Mouse (Mus musculus): ENCODE measurements around the gene Atp5h.

The Atp5h gene

DNA sequence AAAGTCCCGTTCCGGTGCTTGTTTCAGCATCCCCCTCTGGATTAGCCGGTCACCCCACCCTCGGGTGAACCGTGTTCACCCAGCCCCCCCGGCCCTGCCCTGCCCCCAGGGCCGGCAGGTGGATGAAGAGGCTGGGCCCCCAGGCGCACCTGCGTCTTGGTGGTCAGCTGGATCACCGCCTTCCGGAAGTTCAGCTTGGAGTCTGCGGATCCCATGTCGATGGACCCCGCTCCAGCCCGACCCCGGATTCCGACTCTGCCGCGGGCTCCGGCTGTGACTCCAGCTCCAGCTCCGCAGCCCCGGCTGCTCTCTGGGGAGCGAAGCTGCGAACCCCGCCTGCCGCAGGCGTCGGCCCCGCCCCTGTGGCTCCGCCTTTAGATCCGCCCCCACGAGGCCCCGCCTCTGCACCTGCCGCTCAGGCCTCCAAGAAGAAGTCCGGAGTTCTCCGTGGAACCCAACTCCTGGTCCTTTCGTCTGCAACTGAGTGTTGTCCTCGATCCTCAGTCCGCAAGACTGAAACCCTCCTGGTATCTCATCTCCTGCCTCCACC is 52.3 kb downstream of the Atp5h start, which contains the start of gene Hid1:
Hid1 (minus strand) TSS at position 362 of the 550 bp plus-strand sequence.
- no peak for DNase-seq (ENCODE audit: extremely low spot score, low read depth, low spot score)

DNA sequence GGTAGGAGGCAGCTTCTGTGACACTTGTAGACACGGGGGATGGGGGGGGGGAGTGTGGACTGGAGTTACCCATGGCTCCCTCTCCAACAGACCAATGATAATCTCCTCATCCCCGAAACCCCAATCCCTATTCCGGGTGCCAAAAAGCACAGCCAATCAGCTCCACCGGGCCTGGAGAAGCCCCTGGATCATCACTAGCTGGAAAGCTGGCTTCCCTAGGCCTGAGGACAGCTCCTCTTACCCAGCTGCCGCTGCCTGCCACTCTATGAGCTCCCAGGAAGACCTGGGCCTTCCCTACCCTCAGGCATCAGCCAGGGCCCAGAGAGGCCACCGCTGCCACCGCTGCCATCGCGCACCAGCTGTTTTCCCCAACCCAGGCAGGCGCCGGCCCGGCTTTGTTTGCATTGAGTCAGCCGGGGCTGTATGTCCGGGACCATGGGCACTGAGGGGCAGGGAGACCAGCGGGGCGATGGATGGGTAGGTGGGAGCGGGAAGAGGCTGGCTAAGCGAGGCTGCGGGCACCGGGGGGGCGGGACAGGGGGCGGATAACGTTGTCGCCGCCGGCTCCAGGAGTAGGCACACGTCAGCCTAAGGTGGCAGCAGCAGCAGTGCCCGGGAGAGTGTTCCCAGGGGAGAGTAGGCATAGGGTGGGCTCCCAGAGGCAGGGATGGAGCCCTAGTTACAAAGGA is 52.9 kb downstream of the Atp5h start:
- DNase-seq (ENCODE audit: extremely low spot score, low read depth, low spot score) = no peak

DNA sequence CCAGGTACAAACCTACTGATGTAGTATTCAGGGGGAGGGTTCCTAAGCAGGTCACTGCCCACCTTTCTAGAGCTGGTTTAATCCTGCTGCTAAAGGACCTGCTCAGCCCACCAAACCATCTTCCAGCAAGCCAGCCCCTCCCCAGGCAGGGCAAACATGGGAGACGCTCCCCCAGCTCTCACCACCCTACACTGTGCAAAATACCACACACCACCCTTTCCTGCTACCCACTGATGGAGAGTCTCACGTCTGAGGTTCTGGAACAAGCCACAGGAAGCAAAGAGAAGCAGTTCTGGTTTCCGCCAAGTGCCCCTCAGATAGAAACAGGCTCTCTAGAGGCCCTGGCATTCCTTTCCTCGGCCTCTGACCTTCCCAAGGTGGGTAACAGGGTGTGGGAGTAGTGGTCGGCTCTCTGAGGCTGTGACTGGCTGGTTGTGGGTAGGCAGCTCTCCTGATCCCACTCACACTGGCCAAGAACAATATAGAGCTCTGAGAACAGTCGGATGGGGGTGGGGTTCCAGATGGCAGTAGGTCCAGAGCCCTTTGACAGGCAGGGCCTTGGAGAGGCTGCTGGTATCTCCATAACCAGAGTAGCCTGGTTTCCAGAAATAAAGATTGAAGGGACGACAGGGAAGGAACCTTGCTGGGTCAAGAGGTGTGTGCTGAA is 53.6 kb downstream of the Atp5h start:
- no peak for DNase-seq (ENCODE audit: extremely low spot score, low read depth, low spot score)

Data from hindlimb bud, embryonic 11.5 days (tissue).